Mouse (Mus musculus) midbrain, embryonic 16.5 days (tissue): ENCODE data around the gene Hoxd12. TPM values are rescaled to one million over a fixed set of nuclear protein-coding genes. Genes with fewer than 3 reads are reported as not detected.

Experiments used
- ATAC-seq: fragments of 200-750 bp; cut with Nextera tagmentation; 2 replicates; pipeline ENCODE4 v1.8.0; 2017; ENCODE audit warnings: moderate TSS enrichment
- H3K27ac ChIP-seq: fragments of 300-500 bp; sonication (generic); 2 replicates; pipeline ENCODE4 v1.5.1; 2014; ENCODE audit warnings: mild to moderate bottlenecking, low read length, mixed read lengths
- H3K27me3 ChIP-seq: fragments of 300-500 bp; sonication (generic); 2 replicates; pipeline ENCODE4 v1.6.1; 2014; ENCODE audit warnings: low read depth, low read length, mixed read lengths; ENCODE audit not compliant: control insufficient read depth, insufficient read depth
- H3K36me3 ChIP-seq: fragments of 300-500 bp; sonication (generic); 2 replicates; pipeline ENCODE4 v1.6.1; 2014; ENCODE audit warnings: mild to moderate bottlenecking, low read length, moderate library complexity, mixed read lengths; ENCODE audit not compliant: control insufficient read depth, insufficient read depth
- H3K4me1 ChIP-seq: fragments of 300-500 bp; sonication (generic); 2 replicates; pipeline ENCODE4 v1.6.1; 2014; ENCODE audit warnings: mild to moderate bottlenecking, low read length, mixed read lengths; ENCODE audit not compliant: control insufficient read depth, insufficient read depth
- H3K4me2 ChIP-seq: fragments of 300-500 bp; sonication (generic); 2 replicates; pipeline ENCODE4 v1.6.1; 2014; ENCODE audit warnings: mild to moderate bottlenecking, low read length, mixed read lengths
- H3K4me3 ChIP-seq: fragments of 300-500 bp; sonication (generic); 2 replicates; pipeline ENCODE4 v1.5.1; 2014; ENCODE audit warnings: low read depth, mild to moderate bottlenecking, low read length, moderate library complexity, mixed read lengths
- H3K9ac ChIP-seq: fragments of 300-500 bp; sonication (generic); 2 replicates; pipeline ENCODE4 v1.6.1; 2014; ENCODE audit warnings: low read depth, low read length, mixed read lengths
- H3K9me3 ChIP-seq: fragments of 300-500 bp; sonication (generic); replicated peaks from 2 replicates; pipeline ENCODE4 v1.6.1; 2014; ENCODE audit warnings: mild to moderate bottlenecking, low read length, mixed read lengths; ENCODE audit not compliant: control insufficient read depth, poor library complexity, severe bottlenecking
- WGBS: fragments of 180-500 bp; shearing (Covaris S2); extraction: QIAGEN DNeasy Blood & Tissue Kit; methylation state at CpG from one replicate; pipeline ENCODE4 v1.1.7; 2014; 5-methylcytosine and 5-hydroxymethylcytosine counted together
- polyA plus RNA-seq: library from polyadenylated mRNA; unstranded; fragments of >200 nt; fragmentation: Nextera tagmentation; extraction: Ambion mirVana; gene quantifications from 2 replicates; pipeline ENCODE4 v1.2.1, GENCODE M21; 2015

Hoxd12 gene
- polyA plus RNA-seq, 1 experiment from 2014 or later = not detected

GRCm38 (mm10) chr2:74691022-74691951 is 16.5 kb downstream of the Hoxd12 start, which contains the start of gene Hoxd10:
Hoxd10 (plus strand) TSS chr2:74691924.
- Histone ChIP-seq H3K9ac (no peak within 1 kb of the TSS), H3K36me3 (no peaks in the 10 kb centered on the region), H3K4me3 (no peak within 1 kb of the TSS), H3K27me3 (peaks cover 85% of the 10 kb centered on the region), H3K9me3 (no peaks in the 10 kb centered on the region), H3K4me1 (no peaks in the 10 kb centered on the region), H3K4me2 (no peak within 1 kb of the TSS), H3K27ac (no peak within 1 kb of the TSS)
- peak; percentile 48; the same call in 1 of the 2 replicates for ATAC-seq
- 1% methylated on average over 56 of the region's 56 CpGs for WGBS

GRCm38 (mm10) chr2:74691995-74692807 is 17.4 kb downstream of the Hoxd12 start:
- Histone ChIP-seq H3K27ac (no peak overlapping the region), H3K4me3 (no peak overlapping the region), H3K4me1 (no peaks in the 10 kb centered on the region), H3K27me3 (peaks cover 85% of the 10 kb centered on the region), H3K9me3 (no peaks in the 10 kb centered on the region), H3K4me2 (no peak overlapping the region), H3K36me3 (no peaks in the 10 kb centered on the region), H3K9ac (no peak overlapping the region)
- WGBS = 3% methylated on average over 35 of the region's 35 CpGs
- no peak for ATAC-seq

- H3K4me3 ChIP-seq = no peak overlapping the region
- ATAC-seq = no peak
- H3K9me3 ChIP-seq = no peaks in the 10 kb centered on the region
- no peak overlapping the region for H3K9ac ChIP-seq
- H3K27ac ChIP-seq = no peak overlapping the region
- peaks cover 84% of the 10 kb centered on the region for H3K27me3 ChIP-seq
- H3K36me3 ChIP-seq = no peaks in the 10 kb centered on the region
- 2% methylated on average over 20 of the region's 20 CpGs for whole genome bisulfite sequencing
- H3K4me1 ChIP-seq = peaks cover 2% of the 10 kb centered on the region; the same call in 1 of the 2 replicates
- no peak overlapping the region for H3K4me2 ChIP-seq
Measured at GRCm38 (mm10) chr2:74692808-74693431, 18.1 kb downstream of the Hoxd12 start.

GRCm38 (mm10) chr2:74693432-74693827 is 18.6 kb downstream of the Hoxd12 start:
- no peak overlapping the region for H3K27ac ChIP-seq
- H3K9ac ChIP-seq = no peak overlapping the region
- H3K27me3 ChIP-seq = peaks cover 80% of the 10 kb centered on the region
- no peaks in the 10 kb centered on the region for H3K9me3 ChIP-seq
- H3K4me3 ChIP-seq = no peak overlapping the region
- H3K36me3 ChIP-seq = no peaks in the 10 kb centered on the region
- ATAC-seq = no peak
- H3K4me1 ChIP-seq = peaks cover 4% of the 10 kb centered on the region
- H3K4me2 ChIP-seq = no peak overlapping the region
- 5% methylated on average over 4 of the region's 4 CpGs for WGBS

GRCm38 (mm10) chr2:74694066-74694465 is 19.3 kb downstream of the Hoxd12 start:
- no peak overlapping the region for H3K9ac ChIP-seq
- peaks cover 4% of the 10 kb centered on the region for H3K4me1 ChIP-seq
- H3K27ac ChIP-seq = no peak overlapping the region
- H3K4me3 ChIP-seq = no peak overlapping the region
- ATAC-seq = no peak
- WGBS = 2% methylated on average over 16 of the region's 16 CpGs
- no peak overlapping the region for H3K4me2 ChIP-seq
- no peaks in the 10 kb centered on the region for H3K9me3 ChIP-seq
- peaks cover 74% of the 10 kb centered on the region for H3K27me3 ChIP-seq
- no peaks in the 10 kb centered on the region for H3K36me3 ChIP-seq

- H3K27ac ChIP-seq = no peak overlapping the region
- peaks cover 4% of the 10 kb centered on the region for H3K4me1 ChIP-seq
- peaks cover 76% of the 10 kb centered on the region for H3K27me3 ChIP-seq
- WGBS = 6% methylated on average over 1 of the region's 1 CpGs
- no peak overlapping the region for H3K9ac ChIP-seq
- no peaks in the 10 kb centered on the region for H3K36me3 ChIP-seq
- ATAC-seq = no peak
- no peak overlapping the region for H3K4me3 ChIP-seq
- H3K4me2 ChIP-seq = no peak overlapping the region
- no peaks in the 10 kb centered on the region for H3K9me3 ChIP-seq
Measured at GRCm38 (mm10) chr2:74695383-74695782, 20.6 kb downstream of the Hoxd12 start.

GRCm38 (mm10) chr2:74695813-74696430 is 21.1 kb downstream of the Hoxd12 start:
- peaks cover 4% of the 10 kb centered on the region for H3K4me1 ChIP-seq

GRCm38 (mm10) chr2:74696442-74697335 is 21.9 kb downstream of the Hoxd12 start:
- ATAC-seq = no peak
- Histone ChIP-seq H3K36me3 (no peaks in the 10 kb centered on the region), H3K4me1 (peaks cover 4% of the 10 kb centered on the region), H3K27ac (no peak overlapping the region), H3K9ac (no peak overlapping the region), H3K4me2 (no peak overlapping the region), H3K9me3 (no peaks in the 10 kb centered on the region), H3K27me3 (peaks cover 78% of the 10 kb centered on the region), H3K4me3 (no peak overlapping the region)
- under 1% methylated on average over 34 of the region's 34 CpGs for WGBS

More at GRCm38 (mm10) chr2:74695813-74696430, 21.1 kb downstream of the Hoxd12 start:
- Histone ChIP-seq H3K9me3 (no peaks in the 10 kb centered on the region), H3K4me2 (no peak overlapping the region), H3K4me3 (no peak overlapping the region), H3K9ac (no peak overlapping the region), H3K36me3 (no peaks in the 10 kb centered on the region), H3K27ac (no peak overlapping the region), H3K27me3 (peaks cover 79% of the 10 kb centered on the region)
- no peak for ATAC-seq
- 4% methylated on average over 7 of the region's 7 CpGs for WGBS
